Mouse (Mus musculus) CH12F3 (cell line): ENCODE measurements around the gene Plcd3.

Experiments used
- in situ Hi-C: fragments of 300-500 bp; cut with MboI; formaldehyde crosslinking; loops from 2 replicates; pipeline ENCODE4 v1.14.3; 2020; ENCODE audit warnings: low sequenced_read_pairs

The Plcd3 gene

DNA sequence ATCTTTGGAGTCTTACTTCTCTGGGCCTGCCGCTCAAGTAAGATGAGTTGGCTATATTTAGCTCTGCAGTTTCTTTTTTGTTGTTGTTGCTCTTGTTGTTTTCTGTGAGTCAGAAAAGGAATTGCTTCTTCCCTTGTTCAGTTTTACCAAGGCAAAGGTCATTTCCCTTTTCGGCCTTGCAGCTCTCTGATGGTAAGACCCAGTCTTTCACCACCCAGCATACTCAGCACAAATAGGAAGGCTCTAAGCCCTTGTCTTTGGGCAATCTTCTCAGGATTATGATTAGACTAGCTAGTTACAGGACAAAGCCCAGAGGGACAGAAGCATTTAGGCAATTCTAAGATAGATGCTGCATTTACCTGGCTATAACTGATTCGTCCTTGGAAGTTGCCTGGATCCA is 74.6 kb downstream of the Plcd3 start:
- in situ Hi-C loops: no loop called here

DNA sequence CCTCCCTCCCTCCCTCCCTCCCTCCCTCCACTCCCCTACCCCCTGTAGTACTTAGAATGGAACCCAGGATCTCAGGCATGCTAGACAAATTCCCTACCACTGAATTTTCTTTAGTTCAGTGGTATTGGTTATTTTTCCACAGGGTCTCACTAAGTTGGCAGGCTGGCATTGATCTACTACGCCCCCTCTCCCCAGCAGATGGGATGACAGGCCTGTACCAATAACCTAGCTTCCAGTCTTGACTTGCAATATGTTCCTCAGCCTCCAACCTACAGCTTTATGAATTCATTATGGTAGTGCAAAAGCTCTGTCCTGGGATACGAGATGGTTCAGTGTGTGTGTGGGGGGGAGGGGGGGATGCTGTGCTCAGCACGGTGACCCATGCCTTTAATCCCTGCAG is 77.5 kb downstream of the Plcd3 start:
- in situ Hi-C loops: no loop called here

DNA sequence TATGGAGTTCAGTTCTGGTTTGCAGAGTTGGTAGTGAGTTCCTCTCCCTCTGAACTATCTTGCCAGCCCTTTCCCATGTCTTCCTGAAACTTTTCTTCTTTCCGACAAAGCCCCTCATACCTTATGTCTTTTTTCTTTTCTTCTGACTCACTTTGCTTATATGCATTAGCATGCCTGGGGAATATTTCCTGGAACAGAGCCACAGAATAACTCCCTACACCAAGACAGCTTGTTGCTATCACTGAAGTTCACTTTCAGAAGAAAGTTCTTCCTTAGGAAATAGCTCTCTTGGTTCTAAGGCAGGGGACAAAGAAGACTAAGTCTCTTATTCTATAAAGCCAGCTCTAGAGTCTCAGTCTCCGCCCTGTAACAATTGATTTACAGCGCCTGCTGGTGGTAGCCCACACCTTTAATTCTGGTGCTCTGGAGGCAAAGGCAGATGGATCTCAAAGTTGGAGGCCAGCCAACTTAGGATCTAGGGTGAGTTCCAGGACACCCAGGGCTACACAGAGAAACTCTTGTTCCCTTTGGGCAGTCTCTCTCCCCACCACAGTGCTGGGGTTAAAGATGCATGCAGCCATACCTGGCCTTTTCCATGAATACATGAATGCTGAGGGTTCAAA is 80.6 kb downstream of the Plcd3 start:
- in situ Hi-C loops: no loop called here
